Comparison of ENCODE assay signal across 25 mouse cellular contexts in the genomic region with DNA sequence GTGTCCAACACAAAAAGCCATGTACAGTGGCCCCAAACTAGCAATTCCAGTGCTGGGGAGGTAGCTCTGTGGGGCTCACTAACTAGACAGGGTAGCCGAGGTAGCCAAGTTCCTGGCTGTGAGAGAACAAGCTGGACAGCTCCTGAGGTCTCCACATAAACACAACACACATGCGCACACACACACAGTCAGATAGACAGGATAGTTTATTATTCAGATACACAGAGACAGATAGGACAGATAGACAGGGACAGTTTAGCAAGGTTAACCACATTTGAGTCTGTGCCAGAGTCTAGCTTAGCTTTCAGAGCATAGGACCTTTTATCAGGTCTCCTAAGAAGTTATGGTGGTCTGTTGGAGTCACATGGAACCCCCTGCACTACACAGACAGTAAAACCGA. TPM values are rescaled to one million over a fixed set of nuclear protein-coding genes. Genes with fewer than 3 reads are reported as not detected.
"Had no signal": no experiment of that assay in that cellular context is flagged by ENCODE, and none has a peak within 500 bp of the region (broad histone marks: within the 10 kb centered on the region; RNA-seq: fewer than 3 reads in every experiment).

No protein-coding gene starts in this region.

- H3K9ac ChIP-seq: kidney, embryonic 15.5 days; liver, embryonic 14.5 days; lung, embryonic 15.5 days; midbrain, embryonic 12.5 days; neural tube, embryonic 13.5 days; stomach, embryonic 15.5 days had no signal

- H3K36me3 ChIP-seq: lung, embryonic 15.5 days; midbrain, embryonic 12.5 days; neural tube, embryonic 13.5 days; stomach, embryonic 15.5 days had no signal

- H3K4me2 ChIP-seq: kidney, embryonic 15.5 days; lung, embryonic 15.5 days; midbrain, embryonic 12.5 days; neural tube, embryonic 13.5 days; stomach, embryonic 15.5 days had no signal

- H3K27ac ChIP-seq: kidney, embryonic 15.5 days; left cerebral cortex, adult 2 months; liver, embryonic 14.5 days; lung, embryonic 15.5 days; midbrain, embryonic 12.5 days; neural tube, embryonic 13.5 days; stomach, embryonic 15.5 days had no signal

- H3K9me3 ChIP-seq: kidney, embryonic 15.5 days; lung, embryonic 15.5 days; midbrain, embryonic 12.5 days; neural tube, embryonic 13.5 days; stomach, embryonic 15.5 days had no signal

- ATAC-seq: midbrain, embryonic 16.5 days had no signal

- H3K27me3 ChIP-seq: kidney, embryonic 15.5 days; lung, embryonic 15.5 days; midbrain, embryonic 12.5 days; neural tube, embryonic 13.5 days; stomach, embryonic 15.5 days had no signal

- DNase-seq: kidney, adult 8-10 months; kidney, postnatal 10 days; kidney, postnatal 36 days; layer of hippocampus, postnatal 36 days; lung, adult 18-20 months; lung, postnatal 10 days; lung, postnatal 36 days; retina, postnatal 1 day; right cerebral cortex, postnatal 25 days; spleen, adult 18-20 months; thymus, postnatal 25 days had no signal

- H3K4me3 ChIP-seq: kidney, embryonic 15.5 days; left cerebral cortex, adult 2 months; lung, embryonic 15.5 days; midbrain, embryonic 12.5 days; myocyte; neural tube, embryonic 13.5 days; stomach, embryonic 15.5 days had no signal

RNA-seq across cellular contexts. Expression of a gene that starts 40.5 kb away (rescaled TPM):
- total RNA-seq: liver, adult 2 months; monocyte, adult 5-6 weeks; neutrophil, adult 5-6 weeks had no signal
- polyA plus RNA-seq: limb, embryonic 11.5 days; limb, embryonic 14.5 days; liver, adult 2 months; liver, embryonic 14.5 days; lung, embryonic 15.5 days; midbrain, embryonic 12.5 days; midbrain, embryonic 16.5 days; myocyte; stomach, embryonic 15.5 days had no signal
